Mouse (Mus musculus) heart, embryonic 12.5 days (tissue): ENCODE results near the gene Mb. TPM values are rescaled to one million over a fixed set of nuclear protein-coding genes. Genes with fewer than 3 reads are reported as not detected.
A peak's percentile ranks its signal among the peaks of the same experiment; 100 is the strongest.

Source experiments
- ATAC-seq: fragments of 200-750 bp; cut with Nextera tagmentation; 2 replicates; pipeline ENCODE4 v1.8.0; 2017; ENCODE audit warnings: moderate TSS enrichment, moderate library complexity; ENCODE audit not compliant: insufficient number of reproducible peaks, low FRiP score
- H3K27ac ChIP-seq: fragments of 300-500 bp; sonication (generic); 2 replicates; pipeline ENCODE4 v1.5.1; 2016; ENCODE audit warnings: mild to moderate bottlenecking, moderate library complexity; ENCODE audit not compliant: poor library complexity, severe bottlenecking
- H3K27me3 ChIP-seq: fragments of 300-500 bp; sonication (generic); replicated peaks from 2 replicates; pipeline ENCODE4 v1.6.1; 2016; ENCODE audit warnings: mild to moderate bottlenecking, moderate library complexity
- H3K36me3 ChIP-seq: fragments of 300-500 bp; sonication (generic); 2 replicates; pipeline ENCODE4 v1.6.1; 2016; ENCODE audit warnings: mild to moderate bottlenecking, moderate library complexity
- H3K4me1 ChIP-seq: fragments of 300-500 bp; sonication (generic); replicated peaks from 2 replicates; pipeline ENCODE4 v1.6.1; 2016; ENCODE audit warnings: mild to moderate bottlenecking
- H3K4me2 ChIP-seq: fragments of 300-500 bp; sonication (generic); 2 replicates; pipeline ENCODE4 v1.6.1; 2016; ENCODE audit warnings: mild to moderate bottlenecking, moderate library complexity
- H3K4me3 ChIP-seq: fragments of 300-500 bp; sonication (generic); 2 replicates; pipeline ENCODE4 v1.5.1; 2016; ENCODE audit warnings: mild to moderate bottlenecking
- H3K9ac ChIP-seq: fragments of 300-500 bp; sonication (generic); 2 replicates; pipeline ENCODE4 v1.6.1; 2016; ENCODE audit warnings: mild to moderate bottlenecking, moderate library complexity
- H3K9me3 ChIP-seq: fragments of 300-500 bp; sonication (generic); replicated peaks from 2 replicates; pipeline ENCODE4 v1.6.1; 2016; ENCODE audit warnings: mild to moderate bottlenecking, moderate library complexity
- WGBS: fragments of 180-500 bp; shearing (Covaris S2); methylation state at CpG from one replicate; pipeline ENCODE4 v1.1.7; 2016; 5-methylcytosine and 5-hydroxymethylcytosine counted together
- polyA plus RNA-seq: library from polyadenylated mRNA; unstranded; fragments of >200 nt; fragmentation: Nextera tagmentation; extraction: Ambion mirVana; gene quantifications from 2 replicates; pipeline ENCODE4 v1.2.1, GENCODE M21; 2016

Mb gene
- 209 and 214 TPM in 2 replicates for polyA plus RNA-seq

DNA sequence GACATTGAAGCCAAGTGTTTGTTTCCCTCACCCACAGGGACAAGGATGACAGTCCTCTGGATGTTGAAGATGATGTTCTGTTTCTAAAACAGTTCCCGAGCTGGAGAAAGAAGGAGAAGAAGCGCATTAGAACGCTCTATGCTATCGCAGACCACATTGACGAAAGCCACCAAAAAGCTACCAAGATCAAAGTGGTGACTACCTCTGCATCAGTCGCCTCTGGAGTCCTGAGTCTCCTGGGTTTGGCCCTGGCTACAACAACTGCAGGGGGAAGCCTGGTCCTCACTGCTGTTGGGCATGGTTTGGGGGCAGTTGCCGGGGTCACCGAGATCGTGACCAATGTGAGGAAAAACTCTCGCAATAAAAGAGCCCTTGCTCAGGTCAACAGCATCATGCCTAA is at the start of gene Mb:
TSS of gene Mb (minus strand) at position 101 of the 400 bp plus-strand sequence.
- WGBS: 89% methylated on average over 10 of the region's 10 CpGs
- no peak within 1 kb of the TSS for H3K4me2 ChIP-seq
- H3K27me3 ChIP-seq: no peaks in the 10 kb centered on the region
- no peaks in the 10 kb centered on the region for H3K36me3 ChIP-seq
- H3K4me1 ChIP-seq: peaks cover 18% of the 10 kb centered on the region
- H3K9ac ChIP-seq: no peak within 1 kb of the TSS
- H3K4me3 ChIP-seq: no peak within 1 kb of the TSS
- no peaks in the 10 kb centered on the region for H3K9me3 ChIP-seq
- H3K27ac ChIP-seq: no peak within 1 kb of the TSS
- no peak for ATAC-seq

GRCm38 (mm10) chr15:77099756-77100155 is 49.3 kb upstream of the Mb start:
- peaks cover 65% of the 10 kb centered on the region for H3K36me3 ChIP-seq
- H3K9me3 ChIP-seq: no peaks in the 10 kb centered on the region
- peaks cover 9% of the 10 kb centered on the region; the same call in 1 of the 2 replicates for H3K4me1 ChIP-seq
- H3K27ac ChIP-seq: no peak overlapping the region
- H3K27me3 ChIP-seq: no peaks in the 10 kb centered on the region
- H3K4me2 ChIP-seq: no peak overlapping the region
- ATAC-seq: no peak
- H3K4me3 ChIP-seq: no peak overlapping the region
- H3K9ac ChIP-seq: no peak overlapping the region
- WGBS: 59% methylated on average over 3 of the region's 3 CpGs

GRCm38 (mm10) chr15:77097358-77097757 is 46.9 kb upstream of the Mb start:
- no peaks in the 10 kb centered on the region for H3K27me3 ChIP-seq
- H3K36me3 ChIP-seq: peaks cover 77% of the 10 kb centered on the region
- H3K4me2 ChIP-seq: no peak overlapping the region
- no peaks in the 10 kb centered on the region for H3K9me3 ChIP-seq
- no peak for ATAC-seq
- H3K4me3 ChIP-seq: no peak overlapping the region
- H3K4me1 ChIP-seq: peaks cover 6% of the 10 kb centered on the region; the same call in 1 of the 2 replicates
- H3K27ac ChIP-seq: no peak overlapping the region
- 85% methylated on average over 6 of the region's 6 CpGs for WGBS
- no peak overlapping the region for H3K9ac ChIP-seq

DNA sequence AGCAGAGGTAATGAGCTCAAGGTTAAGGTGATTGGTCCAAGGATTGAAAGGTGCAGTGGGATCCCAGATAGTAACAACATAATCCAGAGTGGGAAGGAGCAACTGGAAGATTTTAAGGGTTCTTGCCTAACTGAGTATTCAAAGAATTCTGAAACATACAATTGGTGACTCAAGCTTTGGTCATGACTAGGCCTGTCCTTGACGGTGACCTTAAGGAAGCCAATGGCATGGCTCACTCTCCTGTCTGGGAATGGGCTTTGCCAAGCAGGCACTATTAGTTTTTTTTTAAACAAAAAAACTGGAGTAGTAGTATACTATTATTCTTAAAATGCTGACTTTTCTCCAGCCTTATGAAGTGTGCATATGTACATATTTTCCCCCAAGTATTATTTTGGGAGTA is 44.7 kb upstream of the Mb start:
- Histone ChIP-seq H3K36me3 (peaks cover 73% of the 10 kb centered on the region), H3K9me3 (no peaks in the 10 kb centered on the region), H3K9ac (no peak overlapping the region), H3K4me3 (no peak overlapping the region), H3K4me1 (peaks cover 23% of the 10 kb centered on the region), H3K4me2 (no peak overlapping the region), H3K27ac (no peak overlapping the region), H3K27me3 (no peaks in the 10 kb centered on the region)
- WGBS: 93% methylated on average over 1 of the region's 1 CpGs
- no peak for ATAC-seq

GRCm38 (mm10) chr15:77094431-77094830 is 44.0 kb upstream of the Mb start:
- Histone ChIP-seq H3K9me3 (no peaks in the 10 kb centered on the region), H3K9ac (no peak overlapping the region), H3K4me2 (no peak overlapping the region), H3K27ac (no peak overlapping the region), H3K4me3 (no peak overlapping the region), H3K36me3 (peaks cover 71% of the 10 kb centered on the region), H3K4me1 (peaks cover 28% of the 10 kb centered on the region), H3K27me3 (no peaks in the 10 kb centered on the region)
- ATAC-seq: no peak
- 95% methylated on average over 13 of the region's 13 CpGs for WGBS

- Histone ChIP-seq H3K36me3 (peaks cover 68% of the 10 kb centered on the region), H3K4me1 (peaks cover 36% of the 10 kb centered on the region), H3K27ac (0 out of 2 replicates have a peak overlapping the region, but pooled peaks have one; percentile 13)
Observed at GRCm38 (mm10) chr15:77091394-77091793, 40.9 kb upstream of the Mb start.

GRCm38 (mm10) chr15:77090531-77090930 is 40.1 kb upstream of the Mb start:
- no peak overlapping the region for H3K4me3 ChIP-seq
- no peak for ATAC-seq
- WGBS: 60% methylated on average over 5 of the region's 5 CpGs

More at GRCm38 (mm10) chr15:77091394-77091793, 40.9 kb upstream of the Mb start:
- Histone ChIP-seq H3K9me3 (no peaks in the 10 kb centered on the region), H3K9ac (no peak overlapping the region), H3K4me2 (no peak overlapping the region), H3K4me3 (no peak overlapping the region), H3K27me3 (no peaks in the 10 kb centered on the region)
- no peak for ATAC-seq
- WGBS: 73% methylated on average over 4 of the region's 4 CpGs

DNA sequence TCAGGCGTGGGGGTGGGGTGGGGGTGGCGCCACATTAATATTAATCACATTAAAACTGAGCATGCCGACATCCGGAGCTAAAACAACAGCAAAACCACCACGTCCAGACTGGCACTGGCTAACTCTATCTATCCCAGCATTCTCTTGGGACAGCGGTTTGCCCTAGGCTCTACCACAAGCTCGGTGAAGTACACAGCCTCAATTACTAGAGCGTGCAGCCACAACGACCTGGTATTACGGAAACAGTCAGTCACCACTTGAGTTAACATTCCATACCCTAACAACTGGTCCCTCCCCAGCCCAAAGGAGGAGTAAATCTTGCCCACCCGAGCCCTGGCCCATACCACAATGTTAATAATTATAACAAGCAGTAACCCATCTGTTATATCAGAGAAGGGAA is 38.8 kb upstream of the Mb start:
- H3K4me3 ChIP-seq: no peak overlapping the region
- no peak for ATAC-seq
- no peak overlapping the region for H3K9ac ChIP-seq
- no peaks in the 10 kb centered on the region for H3K9me3 ChIP-seq
- no peaks in the 10 kb centered on the region for H3K27me3 ChIP-seq
- 59% methylated on average over 11 of the region's 11 CpGs for WGBS
- no peak overlapping the region for H3K27ac ChIP-seq
- no peak overlapping the region for H3K4me2 ChIP-seq
- H3K4me1 ChIP-seq: peaks cover 46% of the 10 kb centered on the region
- peaks cover 70% of the 10 kb centered on the region for H3K36me3 ChIP-seq

More at GRCm38 (mm10) chr15:77090531-77090930, 40.1 kb upstream of the Mb start:
- Histone ChIP-seq H3K9me3 (no peaks in the 10 kb centered on the region), H3K4me2 (no peak overlapping the region), H3K4me1 (peaks cover 43% of the 10 kb centered on the region), H3K27me3 (no peaks in the 10 kb centered on the region), H3K9ac (no peak overlapping the region), H3K27ac (no peak overlapping the region), H3K36me3 (peaks cover 66% of the 10 kb centered on the region)

DNA sequence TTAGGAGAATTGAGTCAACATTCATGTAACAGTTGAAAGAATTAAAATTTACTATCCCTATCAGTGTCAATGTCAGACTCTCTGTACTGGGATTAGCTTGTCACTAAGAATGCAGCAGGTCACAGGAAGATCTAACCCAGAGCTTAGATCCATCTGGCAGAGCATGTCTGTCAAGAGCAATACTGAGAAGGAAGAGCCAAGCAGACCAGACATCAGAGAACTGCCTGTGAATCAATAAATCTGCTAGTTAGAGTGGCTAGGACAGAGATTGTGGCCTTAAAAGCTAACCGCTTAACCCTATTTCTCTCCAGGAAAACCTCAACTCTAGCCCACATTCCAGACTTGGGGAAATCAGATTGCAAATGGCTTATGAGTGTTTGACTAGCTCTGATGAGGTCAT is 36.0 kb upstream of the Mb start:
- Histone ChIP-seq H3K4me3 (no peak overlapping the region), H3K4me2 (no peak overlapping the region), H3K27ac (peak overlapping the region; percentile 74), H3K9me3 (no peaks in the 10 kb centered on the region), H3K36me3 (peaks cover 72% of the 10 kb centered on the region), H3K27me3 (no peaks in the 10 kb centered on the region), H3K4me1 (peaks cover 38% of the 10 kb centered on the region), H3K9ac (no peak overlapping the region)
- 90% methylated on average over 1 of the region's 1 CpGs for WGBS
- no peak for ATAC-seq

DNA sequence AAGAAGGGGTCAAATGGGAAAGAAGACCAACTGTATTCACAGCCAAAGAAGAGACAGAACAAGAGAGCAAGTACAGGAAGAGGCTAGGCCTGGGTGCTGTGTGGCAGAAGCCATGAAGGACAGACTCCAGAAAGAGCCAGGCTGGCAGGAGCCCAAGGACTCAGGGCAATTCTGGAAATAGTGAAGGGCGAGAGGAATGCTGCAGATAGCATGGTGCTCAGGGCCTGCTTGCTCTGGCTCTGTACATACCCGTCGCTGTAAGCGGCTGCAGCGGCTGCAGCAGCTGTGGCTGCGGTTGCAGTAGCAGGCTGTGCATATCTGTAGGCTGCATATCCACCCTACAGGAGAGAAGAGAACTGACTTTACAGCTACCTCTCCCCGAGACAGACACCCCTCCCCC is 35.3 kb upstream of the Mb start:
- ATAC-seq: peak; percentile 18; the same call in 1 of the 2 replicates
- peaks cover 33% of the 10 kb centered on the region for H3K4me1 ChIP-seq

DNA sequence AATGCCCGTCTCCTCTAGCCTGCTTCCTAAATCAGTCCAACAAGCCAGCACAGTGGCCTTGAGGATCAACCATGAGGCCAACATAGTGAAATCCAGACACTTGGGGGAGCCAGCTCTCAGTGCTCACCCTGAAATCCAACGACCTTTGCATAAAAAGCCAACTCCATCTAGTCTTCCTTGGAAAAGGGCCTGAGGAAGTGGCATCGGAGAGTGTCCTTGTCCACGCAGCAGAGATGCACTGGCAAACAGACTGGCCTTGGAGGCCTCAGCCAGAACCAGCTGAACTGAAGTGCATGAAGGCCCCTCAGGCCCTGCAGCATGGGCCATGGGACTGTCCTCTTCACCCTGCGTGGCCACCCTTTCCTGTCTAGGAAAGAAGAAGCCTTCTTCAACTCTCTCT is 31.0 kb upstream of the Mb start:
- no peaks in the 10 kb centered on the region for H3K27me3 ChIP-seq
- peaks cover 14% of the 10 kb centered on the region for H3K4me1 ChIP-seq
- no peak overlapping the region for H3K27ac ChIP-seq
- peaks cover 87% of the 10 kb centered on the region for H3K36me3 ChIP-seq
- WGBS: 73% methylated on average over 5 of the region's 5 CpGs
- no peaks in the 10 kb centered on the region for H3K9me3 ChIP-seq
- H3K4me2 ChIP-seq: no peak overlapping the region
- no peak overlapping the region for H3K9ac ChIP-seq
- ATAC-seq: no peak
- H3K4me3 ChIP-seq: no peak overlapping the region

More for the DNA sequence above, 35.3 kb upstream of the Mb start:
- Histone ChIP-seq H3K9ac (no peak overlapping the region), H3K27ac (peak overlapping the region; percentile 89), H3K9me3 (no peaks in the 10 kb centered on the region), H3K36me3 (peaks cover 74% of the 10 kb centered on the region), H3K4me2 (0 out of 2 replicates have a peak overlapping the region, but pooled peaks have one; percentile 5), H3K4me3 (no peak overlapping the region), H3K27me3 (no peaks in the 10 kb centered on the region)
- WGBS: 27% methylated on average over 7 of the region's 7 CpGs

DNA sequence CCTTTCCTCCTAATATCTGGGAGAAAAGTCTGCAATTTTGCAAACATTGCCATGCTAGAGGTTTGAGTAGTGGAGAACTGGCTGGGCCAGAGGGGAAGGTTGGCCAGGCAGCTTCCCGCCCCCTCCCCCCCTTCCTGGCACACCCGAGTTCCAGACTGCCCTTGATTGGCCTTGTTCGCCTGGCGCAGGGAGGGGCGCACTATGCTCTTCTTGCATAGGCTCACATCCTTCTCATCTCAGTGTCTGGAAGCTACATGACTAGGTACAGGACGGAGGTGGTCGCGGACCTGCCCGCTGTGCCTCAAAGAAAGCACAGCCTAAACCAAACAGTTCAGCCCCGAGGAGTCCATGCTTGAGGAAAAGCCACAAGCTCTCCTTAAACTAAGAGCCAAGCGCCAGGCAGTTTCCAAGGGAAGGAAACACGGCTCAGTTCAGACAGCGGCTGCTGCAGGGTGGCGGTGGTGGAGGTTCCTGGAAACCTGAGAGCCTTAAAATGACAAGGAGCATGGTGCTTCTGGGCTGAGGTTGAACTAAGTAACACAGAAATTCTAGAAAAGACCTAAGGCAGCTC is 30.3 kb upstream of the Mb start:
- H3K9ac ChIP-seq: no peak overlapping the region
- H3K27ac ChIP-seq: no peak overlapping the region
- H3K27me3 ChIP-seq: no peaks in the 10 kb centered on the region
- H3K4me3 ChIP-seq: no peak overlapping the region
- H3K36me3 ChIP-seq: peaks cover 90% of the 10 kb centered on the region
- ATAC-seq: no peak
- H3K4me2 ChIP-seq: no peak overlapping the region
- peaks cover 10% of the 10 kb centered on the region for H3K4me1 ChIP-seq
- WGBS: 81% methylated on average over 14 of the region's 14 CpGs
- no peaks in the 10 kb centered on the region for H3K9me3 ChIP-seq
